Mouse (Mus musculus): ENCODE measurements around the gene Olfr64. TPM values are rescaled to one million over a fixed set of nuclear protein-coding genes. Genes with fewer than 3 reads are reported as not detected.
A peak's percentile ranks its signal among the peaks of the same experiment; 100 is the strongest.

Olfr64 gene
- polyA plus RNA-seq, 1 experiment from 2014 or later = not detected

DNA sequence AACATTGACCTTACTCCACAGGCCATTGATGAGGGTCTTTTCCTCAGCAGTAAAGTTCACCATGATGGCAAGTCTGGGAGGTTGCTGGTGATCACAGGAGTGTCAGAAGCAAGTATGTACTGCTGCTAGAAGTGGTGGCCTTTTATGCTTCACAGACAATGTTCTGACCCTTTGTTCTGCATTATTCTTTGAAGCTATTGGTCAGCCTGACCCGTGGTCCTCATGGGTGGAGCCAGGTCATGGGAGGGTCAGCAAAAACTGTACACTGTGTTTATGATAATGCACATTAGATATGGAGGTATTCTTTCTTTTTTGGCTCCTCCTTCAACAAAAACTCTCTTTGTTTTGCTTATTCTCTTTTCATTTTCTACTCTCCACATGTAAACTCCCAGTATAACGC, 41.2 kb downstream of the Olfr64 start, which contains the start of gene Hbb-y:
Gene Hbb-y (minus strand): TSS at position 127 of the 400 bp plus-strand sequence.
- DNase-seq (ENCODE audit: low spot score) (no peak), ATAC-seq (replicated peaks; ENCODE audit: low FRiP score) (peak; percentile 44)
- peak within 1 kb of the TSS; percentile 9 for H3K27ac ChIP-seq (ENCODE audit: low read depth, low read length)
- no peak within 1 kb of the TSS for H3K4me2 ChIP-seq
- H3K27me3 ChIP-seq (replicated peaks; ENCODE audit: control insufficient read depth, insufficient read depth, low read length) = no peaks in the 10 kb centered on the region
- peaks cover 10% of the 10 kb centered on the region for H3K4me1 ChIP-seq (replicated peaks; ENCODE audit: control insufficient read depth, insufficient read depth, low read length)
- no peaks in the 10 kb centered on the region for H3K36me3 ChIP-seq (ENCODE audit: control insufficient read depth, insufficient read depth, low read length)
- no peak within 1 kb of the TSS for H3K9ac ChIP-seq (ENCODE audit: low read depth, low read length)
- no peaks in the 10 kb centered on the region for H3K9me3 ChIP-seq (ENCODE audit: control insufficient read depth, low read length)
- no peak within 1 kb of the TSS for H3K4me3 ChIP-seq (ENCODE audit: low read depth, low read length)
- WGBS = 62% methylated on average over 2 of the region's 2 CpGs

DNA sequence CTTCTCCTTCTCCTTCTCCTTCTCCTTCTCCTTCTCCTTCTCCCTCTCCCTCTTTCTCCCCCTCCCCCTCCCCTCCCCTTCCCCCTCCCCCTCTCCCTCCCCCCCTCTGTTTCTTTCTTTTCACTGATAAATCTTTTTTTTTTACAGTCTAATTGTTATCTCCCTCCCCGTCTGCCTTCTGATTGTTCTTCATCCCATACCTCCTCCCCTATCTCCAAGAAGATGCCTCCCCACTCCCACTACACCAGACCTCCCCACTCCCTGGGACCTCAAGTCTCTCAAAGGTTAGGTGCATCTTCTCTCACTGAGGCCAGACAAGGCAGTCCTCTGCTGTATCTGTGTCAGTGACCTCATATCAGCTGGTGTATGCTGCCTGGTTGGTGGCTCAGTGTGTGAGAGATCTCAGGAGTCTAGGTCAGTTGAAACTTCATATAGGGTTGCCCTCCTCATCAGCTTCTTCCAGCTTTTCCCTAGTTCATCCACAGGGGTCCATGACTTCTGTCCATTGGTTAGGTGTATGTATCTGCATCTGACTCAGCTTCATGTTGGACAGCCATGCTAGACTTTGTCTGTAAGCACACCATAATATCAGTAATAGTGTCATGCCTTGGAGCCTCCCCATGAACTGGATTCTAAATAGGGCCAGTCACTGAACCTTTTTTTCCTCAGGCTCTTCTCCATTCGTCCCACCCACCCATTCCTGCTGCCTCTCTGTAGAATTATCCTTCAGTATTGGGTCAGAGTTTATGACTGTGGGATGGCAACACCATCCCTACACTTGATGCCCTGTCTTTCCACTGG, 49.6 kb downstream of the Olfr64 start:
- no peaks in the 10 kb centered on the region for H3K27me3 ChIP-seq (replicated peaks; ENCODE audit: control insufficient read depth, insufficient read depth, low read length)
- H3K9ac ChIP-seq (ENCODE audit: low read depth, low read length) = no peak overlapping the region
- peak overlapping the region; percentile 2; the same call in 1 of the 2 replicates for H3K4me2 ChIP-seq
- H3K27ac ChIP-seq (ENCODE audit: low read depth, low read length) = peak overlapping the region; percentile 3
- no peaks in the 10 kb centered on the region for H3K36me3 ChIP-seq (ENCODE audit: control insufficient read depth, insufficient read depth, low read length)
- ATAC-seq (replicated peaks; ENCODE audit: low FRiP score) (peak; percentile 71), DNase-seq (ENCODE audit: low spot score) (no peak)
- 50% methylated on average over 1 of the region's 2 CpGs for WGBS
- H3K4me1 ChIP-seq (replicated peaks; ENCODE audit: control insufficient read depth, insufficient read depth, low read length) = peaks cover 16% of the 10 kb centered on the region
- H3K4me3 ChIP-seq (ENCODE audit: low read depth, low read length) = no peak overlapping the region
- no peaks in the 10 kb centered on the region for H3K9me3 ChIP-seq (ENCODE audit: control insufficient read depth, low read length)

DNA sequence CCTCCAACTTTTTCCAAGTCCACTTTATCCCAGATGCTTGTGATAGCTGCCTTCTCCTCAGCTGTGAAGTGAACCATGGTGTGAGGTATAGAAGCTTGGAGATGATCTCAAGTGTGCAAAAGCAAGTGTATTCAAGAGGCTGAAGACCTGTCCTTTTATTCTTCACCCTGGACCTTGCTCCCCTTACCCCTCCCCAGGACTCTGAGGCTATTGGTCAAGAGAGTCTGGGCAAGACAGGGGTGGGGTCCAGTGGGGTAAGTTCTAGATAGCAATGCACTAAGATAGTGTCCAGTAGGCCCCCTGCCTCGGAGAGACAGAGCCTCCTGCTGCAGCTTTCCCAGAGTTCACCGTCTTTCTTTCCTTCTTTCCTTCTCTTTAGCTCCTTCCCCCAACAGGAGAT, 51.3 kb downstream of the Olfr64 start, which contains the start of gene Hbb-bh1:
Gene Hbb-bh1 (minus strand): TSS at position 131 of the 400 bp plus-strand sequence.
- H3K4me2 ChIP-seq = peak within 1 kb of the TSS; percentile 5; the same call in 1 of the 2 replicates
- peak within 1 kb of the TSS; percentile 63 for H3K27ac ChIP-seq (ENCODE audit: low read depth, low read length)
- no peaks in the 10 kb centered on the region for H3K27me3 ChIP-seq (replicated peaks; ENCODE audit: control insufficient read depth, insufficient read depth, low read length)
- DNase-seq (ENCODE audit: low spot score) = no peak
- 45% methylated on average over 2 of the region's 2 CpGs for WGBS
- ATAC-seq (replicated peaks; ENCODE audit: low FRiP score) = peak; percentile 48
- H3K9me3 ChIP-seq (ENCODE audit: control insufficient read depth, low read length) = no peaks in the 10 kb centered on the region
- H3K36me3 ChIP-seq (ENCODE audit: control insufficient read depth, insufficient read depth, low read length) = no peaks in the 10 kb centered on the region
- H3K4me1 ChIP-seq (replicated peaks; ENCODE audit: control insufficient read depth, insufficient read depth, low read length) = peaks cover 16% of the 10 kb centered on the region
- H3K4me3 ChIP-seq (ENCODE audit: low read depth, low read length) = peak within 1 kb of the TSS; percentile 24; the same call in 1 of the 2 replicates
- H3K9ac ChIP-seq (ENCODE audit: low read depth, low read length) = 0 out of 2 replicates have a peak within 1 kb of the TSS, but pooled peaks have one; percentile 22

DNA sequence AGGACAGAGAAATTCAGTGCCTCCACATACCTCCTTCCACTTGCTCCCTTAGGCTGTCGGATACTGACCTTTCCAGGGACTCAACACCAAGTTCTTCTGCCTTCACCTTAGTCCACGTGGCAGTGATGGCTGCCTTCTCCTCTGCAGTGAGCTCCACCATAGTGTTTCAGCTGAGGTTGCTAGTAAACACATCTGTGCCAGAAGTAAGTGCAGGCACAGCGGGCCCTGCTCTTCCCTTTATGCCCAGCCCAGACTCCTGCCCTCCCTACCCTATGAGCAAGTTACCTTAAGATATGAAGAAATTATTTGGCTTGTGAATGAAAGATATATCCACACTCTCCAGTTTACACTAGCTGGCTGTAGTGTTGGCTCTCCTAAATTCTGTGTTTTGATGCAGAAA, 54.0 kb downstream of the Olfr64 start, which contains the start of gene Hbb-bh2:
Gene Hbb-bh2 (minus strand): TSS at position 253 of the 400 bp plus-strand sequence.
- Histone ChIP-seq H3K9ac (ENCODE audit: low read depth, low read length) (peak within 1 kb of the TSS; percentile 34; the same call in 1 of the 2 replicates), H3K27ac (ENCODE audit: low read depth, low read length) (peak within 1 kb of the TSS; percentile 64), H3K4me3 (ENCODE audit: low read depth, low read length) (no peak within 1 kb of the TSS), H3K4me1 (replicated peaks; ENCODE audit: control insufficient read depth, insufficient read depth, low read length) (peaks cover 16% of the 10 kb centered on the region), H3K36me3 (ENCODE audit: control insufficient read depth, insufficient read depth, low read length) (no peaks in the 10 kb centered on the region), H3K27me3 (replicated peaks; ENCODE audit: control insufficient read depth, insufficient read depth, low read length) (no peaks in the 10 kb centered on the region), H3K9me3 (ENCODE audit: control insufficient read depth, low read length) (no peaks in the 10 kb centered on the region), H3K4me2 (peak within 1 kb of the TSS; percentile 14; the same call in 1 of the 2 replicates)
- ATAC-seq (replicated peaks; ENCODE audit: low FRiP score) (peak; percentile 29; the same call in 1 of the 2 replicates), DNase-seq (ENCODE audit: low spot score) (no peak)
- 56% methylated on average over 3 of the region's 3 CpGs for WGBS

Other genes starting within 250 kb of the Olfr64 start
- gene Olfr623, start 230.8 kb downstream of the Olfr64 start, polyA plus RNA-seq (2014; fragmentation: Nextera tagmentation; extraction: Ambion mirVana) = not detected in 2 replicates
- gene Olfr624, start 223.3 kb downstream of the Olfr64 start, polyA plus RNA-seq (2014; fragmentation: Nextera tagmentation; extraction: Ambion mirVana) = 0.04 TPM in 1 of 2 replicates, not detected in the other
- not detected in 2 replicates for gene Olfr625-ps1, start 211.8 kb downstream of the Olfr64 start, polyA plus RNA-seq (2014; fragmentation: Nextera tagmentation; extraction: Ambion mirVana)
- gene Olfr243, start 179.8 kb downstream of the Olfr64 start, polyA plus RNA-seq (2014; fragmentation: Nextera tagmentation; extraction: Ambion mirVana) = not detected in 2 replicates
- gene Olfr628, start 164.1 kb downstream of the Olfr64 start, polyA plus RNA-seq (2014; fragmentation: Nextera tagmentation; extraction: Ambion mirVana) = not detected in 2 replicates
- gene Olfr629, start 149.5 kb downstream of the Olfr64 start, polyA plus RNA-seq (2014; fragmentation: Nextera tagmentation; extraction: Ambion mirVana) = not detected in 2 replicates
- not detected in 2 replicates for gene Olfr630, start 137.2 kb downstream of the Olfr64 start, polyA plus RNA-seq (2014; fragmentation: Nextera tagmentation; extraction: Ambion mirVana)
- gene Olfr69, start 122.9 kb downstream of the Olfr64 start, polyA plus RNA-seq (2014; fragmentation: Nextera tagmentation; extraction: Ambion mirVana) = not detected in 2 replicates
- gene Olfr68, start 114.8 kb downstream of the Olfr64 start, polyA plus RNA-seq (2014; fragmentation: Nextera tagmentation; extraction: Ambion mirVana) = not detected in 2 replicates
- not detected in 2 replicates for gene Olfr67, start 102.7 kb downstream of the Olfr64 start, polyA plus RNA-seq (2014; fragmentation: Nextera tagmentation; extraction: Ambion mirVana)
- 7,398 and 7,943 TPM in 2 replicates for gene Hbb-bt, start 80.5 kb downstream of the Olfr64 start, polyA plus RNA-seq (2014; fragmentation: Nextera tagmentation; extraction: Ambion mirVana)
- 9,439 and 11,024 TPM in 2 replicates for gene Hbb-bs, start 66.4 kb downstream of the Olfr64 start, polyA plus RNA-seq (2014; fragmentation: Nextera tagmentation; extraction: Ambion mirVana)
- gene Hbb-bh2, start 54.0 kb downstream of the Olfr64 start, polyA plus RNA-seq (2014; fragmentation: Nextera tagmentation; extraction: Ambion mirVana) = not detected in 2 replicates
- gene Hbb-bh1, start 51.3 kb downstream of the Olfr64 start, polyA plus RNA-seq (2014; fragmentation: Nextera tagmentation; extraction: Ambion mirVana) = 4,066 and 4,428 TPM in 2 replicates
- gene Hbb-y, start 41.3 kb downstream of the Olfr64 start, polyA plus RNA-seq (2014; fragmentation: Nextera tagmentation; extraction: Ambion mirVana) = 15,021 and 16,786 TPM in 2 replicates
- not detected in 2 replicates for gene Olfr66, start 8.2 kb downstream of the Olfr64 start, polyA plus RNA-seq (2014; fragmentation: Nextera tagmentation; extraction: Ambion mirVana)
- not detected in 2 replicates for gene Olfr65, start 9.0 kb upstream of the Olfr64 start, polyA plus RNA-seq (2014; fragmentation: Nextera tagmentation; extraction: Ambion mirVana)
- not detected in 2 replicates for gene Olfr631, start 34.3 kb upstream of the Olfr64 start, polyA plus RNA-seq (2014; fragmentation: Nextera tagmentation; extraction: Ambion mirVana)
- 0.12 TPM in 1 of 2 replicates, not detected in the other for gene Olfr632, start 39.9 kb upstream of the Olfr64 start, polyA plus RNA-seq (2014; fragmentation: Nextera tagmentation; extraction: Ambion mirVana)
- not detected in 2 replicates for gene Olfr633, start 50.0 kb upstream of the Olfr64 start, polyA plus RNA-seq (2014; fragmentation: Nextera tagmentation; extraction: Ambion mirVana)
- not detected in 2 replicates for gene Olfr635, start 76.7 kb upstream of the Olfr64 start, polyA plus RNA-seq (2014; fragmentation: Nextera tagmentation; extraction: Ambion mirVana)
- not detected in 2 replicates for gene Olfr638, start 104.3 kb upstream of the Olfr64 start, polyA plus RNA-seq (2014; fragmentation: Nextera tagmentation; extraction: Ambion mirVana)
- not detected in 2 replicates for gene Olfr639, start 122.8 kb upstream of the Olfr64 start, polyA plus RNA-seq (2014; fragmentation: Nextera tagmentation; extraction: Ambion mirVana)
- gene Olfr640, start 131.1 kb upstream of the Olfr64 start, polyA plus RNA-seq (2014; fragmentation: Nextera tagmentation; extraction: Ambion mirVana) = not detected in 2 replicates
- gene Olfr641, start 141.0 kb upstream of the Olfr64 start, polyA plus RNA-seq (2014; fragmentation: Nextera tagmentation; extraction: Ambion mirVana) = not detected in 2 replicates
- gene Olfr642, start 158.2 kb upstream of the Olfr64 start, polyA plus RNA-seq (2014; fragmentation: Nextera tagmentation; extraction: Ambion mirVana) = not detected in 2 replicates
- gene 4930516K23Rik, start 167.0 kb upstream of the Olfr64 start, polyA plus RNA-seq (2014; fragmentation: Nextera tagmentation; extraction: Ambion mirVana) = not detected in 2 replicates
- not detected in 2 replicates for gene Olfr644, start 177.4 kb upstream of the Olfr64 start, polyA plus RNA-seq (2014; fragmentation: Nextera tagmentation; extraction: Ambion mirVana)
- gene Olfr645, start 191.0 kb upstream of the Olfr64 start, polyA plus RNA-seq (2014; fragmentation: Nextera tagmentation; extraction: Ambion mirVana) = not detected in 2 replicates
- gene Olfr646, start 210.4 kb upstream of the Olfr64 start, polyA plus RNA-seq (2014; fragmentation: Nextera tagmentation; extraction: Ambion mirVana) = not detected in 2 replicates
- gene Ubqln5, start 235.3 kb upstream of the Olfr64 start, polyA plus RNA-seq (2014; fragmentation: Nextera tagmentation; extraction: Ambion mirVana) = not detected in 2 replicates
- not detected in 2 replicates for gene Olfr643, start 242.9 kb upstream of the Olfr64 start, polyA plus RNA-seq (2014; fragmentation: Nextera tagmentation; extraction: Ambion mirVana)
- gene Ubqln3, start 248.8 kb upstream of the Olfr64 start, polyA plus RNA-seq (2014; fragmentation: Nextera tagmentation; extraction: Ambion mirVana) = not detected in 2 replicates